Mouse (Mus musculus): ENCODE data around the gene Nkap.
A peak's percentile ranks its signal among the peaks of the same experiment; 100 is the strongest.
"Not testable (repeated sequence)": the region's sequence is repeated elsewhere in the genome, so short reads cannot be mapped to it uniquely, and the experiment has no call there.

Gene Nkap

DNA sequence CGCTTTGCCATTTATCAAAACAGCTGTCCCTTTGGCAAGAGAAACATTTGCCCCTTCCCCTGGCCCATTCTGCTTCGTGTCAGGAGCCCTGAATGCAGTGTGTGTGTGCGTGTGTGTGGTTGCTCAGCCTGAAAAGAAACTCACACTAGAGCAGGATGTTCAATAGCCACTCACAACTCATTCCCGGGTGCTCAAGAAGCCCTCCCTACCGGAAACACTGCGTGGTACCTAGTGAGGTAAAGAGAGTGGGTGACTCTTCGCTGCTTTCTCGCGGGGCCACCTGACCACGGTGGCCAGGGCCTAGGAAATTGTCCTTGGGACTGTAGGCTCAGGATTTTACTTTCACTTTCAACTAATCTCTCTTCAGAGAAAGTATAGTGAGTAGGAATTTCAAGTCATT, 34.6 kb downstream of the Nkap start:
- no peak for DNase-seq (ENCODE audit: low spot score)

GRCm38 (mm10) chrX:37163115-37163514, 36.5 kb downstream of the Nkap start:
- no peak for DNase-seq (ENCODE audit: low spot score)

DNA sequence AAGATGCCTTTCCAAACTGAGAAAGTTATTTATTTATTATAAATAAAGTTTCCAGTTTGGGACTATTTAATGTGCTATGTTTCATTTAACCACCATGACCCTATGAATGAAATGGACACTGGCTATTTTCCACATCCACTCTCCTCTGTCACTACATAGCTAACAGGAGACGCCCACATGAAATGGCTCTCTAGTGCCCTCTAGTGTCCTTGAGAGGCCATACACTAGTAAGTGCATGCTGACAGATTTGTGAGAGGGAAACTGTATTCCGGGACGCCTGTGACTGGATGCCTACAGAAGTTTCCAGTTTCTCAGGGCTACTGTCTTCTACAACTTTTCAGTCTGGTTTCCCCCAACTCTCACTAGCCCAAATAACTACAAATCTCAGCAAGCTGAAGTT, 40.5 kb downstream of the Nkap start:
- DNase-seq (ENCODE audit: low spot score), result no peak

DNA sequence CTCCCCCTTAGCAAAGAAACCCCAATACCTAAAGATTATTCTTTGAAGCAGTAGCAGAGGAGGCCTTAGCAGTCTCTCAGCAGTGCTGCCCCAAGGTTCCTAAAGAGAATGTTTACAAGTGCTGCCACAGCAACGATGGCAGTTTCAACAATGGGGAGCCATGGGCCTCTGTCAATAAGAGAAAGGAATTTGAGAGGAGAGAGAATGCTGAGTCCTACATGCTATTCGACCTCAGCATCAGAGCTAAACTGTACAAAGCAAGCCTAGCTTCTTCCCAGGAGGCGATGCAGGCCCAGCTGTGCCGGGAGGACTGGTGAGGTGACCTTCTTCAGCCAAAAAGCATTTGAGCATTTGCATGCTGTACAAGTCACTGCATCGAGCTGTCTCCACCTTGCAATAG, 42.1 kb downstream of the Nkap start, which contains the start of gene Akap14:
Gene Akap14 (minus strand): TSS at position 101 of the 400 bp plus-strand sequence.
- no peak for DNase-seq (ENCODE audit: low spot score)

DNA sequence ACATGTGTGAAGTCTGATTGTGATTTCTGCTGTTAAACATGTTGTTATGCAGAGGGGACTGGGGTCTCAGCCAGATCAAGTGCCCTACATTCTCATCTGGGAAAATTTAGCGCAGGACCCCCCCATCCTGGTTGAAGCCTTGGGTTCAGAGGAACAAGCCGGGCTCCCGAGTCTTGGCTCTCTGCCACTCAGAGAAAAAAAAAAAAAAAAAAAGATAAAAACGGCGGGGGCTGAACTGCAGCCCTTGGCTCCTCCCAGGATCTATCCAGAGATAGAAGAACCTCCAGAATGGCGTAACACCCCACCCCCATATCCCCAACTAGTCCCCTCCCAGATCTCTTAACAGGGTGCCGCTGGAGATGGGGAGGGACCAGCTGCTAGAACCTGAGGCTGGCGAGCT, 57.8 kb downstream of the Nkap start:
- DNase-seq (ENCODE audit: low spot score), result not testable (repeated sequence)

DNA sequence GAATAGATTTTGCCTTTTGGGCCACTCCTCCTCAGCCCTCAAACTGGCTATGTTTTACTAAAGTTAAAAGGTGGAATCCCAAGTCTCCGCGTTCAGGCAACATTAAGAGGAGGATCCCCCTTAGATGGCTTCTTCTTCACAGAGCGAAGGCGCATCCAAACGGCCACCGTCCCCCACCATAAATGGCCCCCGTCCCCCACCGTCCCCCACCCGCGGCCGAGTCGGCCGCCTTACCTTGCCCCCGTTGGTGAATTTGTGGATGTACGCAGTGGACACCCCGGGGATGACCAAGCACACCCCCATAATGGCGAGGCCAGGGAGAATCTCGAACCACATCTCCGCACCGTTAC, 64.1 kb downstream of the Nkap start:
- DNase-seq (ENCODE audit: low spot score), result no peak

GRCm38 (mm10) chrX:37191105-37191743, 64.6 kb downstream of the Nkap start, which contains the start of the genes Ndufa1 and Rnf113a1:
Gene Ndufa1, minus strand, starts transcription at chrX:37191163.
Gene Rnf113a1, plus strand, starts transcription at chrX:37191245.
- peak; percentile 38 for DNase-seq (ENCODE audit: low spot score)

- DNase-seq (ENCODE audit: low spot score), result no peak
Measured at GRCm38 (mm10) chrX:37191744-37192379, 65.3 kb downstream of the Nkap start.

GRCm38 (mm10) chrX:37198676-37199075, 72.1 kb downstream of the Nkap start:
- no peak for DNase-seq (ENCODE audit: low spot score)
